Mouse (Mus musculus): ENCODE measurements around the gene Ablim2. TPM values are rescaled to one million over a fixed set of nuclear protein-coding genes. Genes with fewer than 3 reads are reported as not detected.

Gene Ablim2
- polyA plus RNA-seq, 1 experiment from 2014 or later = 0.18 TPM

GRCm38 (mm10) chr5:35768997-35769396 lies 11.3 kb downstream of the Ablim2 start:
- H3K36me3 ChIP-seq (ENCODE audit: control insufficient read depth, insufficient read depth, low read length) = no peaks in the 10 kb centered on the region
- H3K4me3 ChIP-seq (ENCODE audit: low read depth, low read length) = no peak overlapping the region
- no peaks in the 10 kb centered on the region for H3K9me3 ChIP-seq (ENCODE audit: control insufficient read depth, low read length)
- WGBS = 80% methylated on average over 7 of the region's 7 CpGs
- H3K27me3 ChIP-seq (replicated peaks; ENCODE audit: control insufficient read depth, insufficient read depth, low read length) = no peaks in the 10 kb centered on the region
- no peak overlapping the region for H3K4me2 ChIP-seq
- H3K9ac ChIP-seq (ENCODE audit: low read depth, low read length) = no peak overlapping the region
- no peak for ATAC-seq (replicated peaks; ENCODE audit: low FRiP score)
- H3K27ac ChIP-seq (ENCODE audit: low read depth, low read length) = no peak overlapping the region
- no peak for DNase-seq (ENCODE audit: low spot score)
- H3K4me1 ChIP-seq (replicated peaks; ENCODE audit: control insufficient read depth, insufficient read depth, low read length) = no peaks in the 10 kb centered on the region

- WGBS = 88% methylated on average over 2 of the region's 2 CpGs
These were observed 12.6 kb downstream of the Ablim2 start for GRCm38 (mm10) chr5:35770246-35770645.

GRCm38 (mm10) chr5:35770891-35771663 lies 13.4 kb downstream of the Ablim2 start:
- H3K4me1 ChIP-seq (replicated peaks; ENCODE audit: control insufficient read depth, insufficient read depth, low read length) = no peaks in the 10 kb centered on the region
- H3K9ac ChIP-seq (ENCODE audit: low read depth, low read length) = no peak overlapping the region
- no peak for DNase-seq (ENCODE audit: low spot score)
- WGBS = 64% methylated on average over 14 of the region's 14 CpGs
- H3K36me3 ChIP-seq (ENCODE audit: control insufficient read depth, insufficient read depth, low read length) = no peaks in the 10 kb centered on the region
- no peak overlapping the region for H3K27ac ChIP-seq (ENCODE audit: low read depth, low read length)
- H3K9me3 ChIP-seq (ENCODE audit: control insufficient read depth, low read length) = no peaks in the 10 kb centered on the region
- H3K4me3 ChIP-seq (ENCODE audit: low read depth, low read length) = no peak overlapping the region
- no peak overlapping the region for H3K4me2 ChIP-seq
- ATAC-seq (replicated peaks; ENCODE audit: low FRiP score) = no peak
- no peaks in the 10 kb centered on the region for H3K27me3 ChIP-seq (replicated peaks; ENCODE audit: control insufficient read depth, insufficient read depth, low read length)

More at GRCm38 (mm10) chr5:35770246-35770645, 12.6 kb downstream of the Ablim2 start:
- ATAC-seq (replicated peaks; ENCODE audit: low FRiP score) = no peak
- no peak overlapping the region for H3K9ac ChIP-seq (ENCODE audit: low read depth, low read length)
- H3K4me3 ChIP-seq (ENCODE audit: low read depth, low read length) = no peak overlapping the region
- H3K36me3 ChIP-seq (ENCODE audit: control insufficient read depth, insufficient read depth, low read length) = no peaks in the 10 kb centered on the region
- H3K4me2 ChIP-seq = no peak overlapping the region
- DNase-seq (ENCODE audit: low spot score) = no peak
- H3K27ac ChIP-seq (ENCODE audit: low read depth, low read length) = no peak overlapping the region
- no peaks in the 10 kb centered on the region for H3K27me3 ChIP-seq (replicated peaks; ENCODE audit: control insufficient read depth, insufficient read depth, low read length)
- H3K9me3 ChIP-seq (ENCODE audit: control insufficient read depth, low read length) = no peaks in the 10 kb centered on the region
- no peaks in the 10 kb centered on the region for H3K4me1 ChIP-seq (replicated peaks; ENCODE audit: control insufficient read depth, insufficient read depth, low read length)

GRCm38 (mm10) chr5:35773274-35774136 lies 15.8 kb downstream of the Ablim2 start:
- DNase-seq (ENCODE audit: low spot score) (no peak), ATAC-seq (replicated peaks; ENCODE audit: low FRiP score) (no peak)
- no peak overlapping the region for H3K9ac ChIP-seq (ENCODE audit: low read depth, low read length)

GRCm38 (mm10) chr5:35774137-35774424 lies 16.4 kb downstream of the Ablim2 start:
- no peak for ATAC-seq (replicated peaks; ENCODE audit: low FRiP score)
- DNase-seq (ENCODE audit: low spot score) = no peak
- Histone ChIP-seq H3K27me3 (replicated peaks; ENCODE audit: control insufficient read depth, insufficient read depth, low read length) (no peaks in the 10 kb centered on the region), H3K36me3 (ENCODE audit: control insufficient read depth, insufficient read depth, low read length) (no peaks in the 10 kb centered on the region), H3K9ac (ENCODE audit: low read depth, low read length) (no peak overlapping the region), H3K4me3 (ENCODE audit: low read depth, low read length) (no peak overlapping the region), H3K4me2 (no peak overlapping the region), H3K27ac (ENCODE audit: low read depth, low read length) (no peak overlapping the region), H3K4me1 (replicated peaks; ENCODE audit: control insufficient read depth, insufficient read depth, low read length) (no peaks in the 10 kb centered on the region), H3K9me3 (ENCODE audit: control insufficient read depth, low read length) (no peaks in the 10 kb centered on the region)
- 59% methylated on average over 6 of the region's 6 CpGs for WGBS

More at GRCm38 (mm10) chr5:35773274-35774136, 15.8 kb downstream of the Ablim2 start:
- Histone ChIP-seq H3K27me3 (replicated peaks; ENCODE audit: control insufficient read depth, insufficient read depth, low read length) (no peaks in the 10 kb centered on the region), H3K4me3 (ENCODE audit: low read depth, low read length) (no peak overlapping the region), H3K36me3 (ENCODE audit: control insufficient read depth, insufficient read depth, low read length) (no peaks in the 10 kb centered on the region), H3K4me1 (replicated peaks; ENCODE audit: control insufficient read depth, insufficient read depth, low read length) (no peaks in the 10 kb centered on the region), H3K27ac (ENCODE audit: low read depth, low read length) (no peak overlapping the region), H3K9me3 (ENCODE audit: control insufficient read depth, low read length) (no peaks in the 10 kb centered on the region), H3K4me2 (no peak overlapping the region)
- WGBS = 77% methylated on average over 13 of the region's 13 CpGs

- no peak for ATAC-seq (replicated peaks; ENCODE audit: low FRiP score)
- H3K4me3 ChIP-seq (ENCODE audit: low read depth, low read length) = no peak overlapping the region
- H3K4me2 ChIP-seq = no peak overlapping the region
- H3K27me3 ChIP-seq (replicated peaks; ENCODE audit: control insufficient read depth, insufficient read depth, low read length) = no peaks in the 10 kb centered on the region
- H3K27ac ChIP-seq (ENCODE audit: low read depth, low read length) = no peak overlapping the region
- H3K4me1 ChIP-seq (replicated peaks; ENCODE audit: control insufficient read depth, insufficient read depth, low read length) = no peaks in the 10 kb centered on the region
- H3K9me3 ChIP-seq (ENCODE audit: control insufficient read depth, low read length) = no peaks in the 10 kb centered on the region
- H3K36me3 ChIP-seq (ENCODE audit: control insufficient read depth, insufficient read depth, low read length) = no peaks in the 10 kb centered on the region
- H3K9ac ChIP-seq (ENCODE audit: low read depth, low read length) = no peak overlapping the region
- WGBS = 59% methylated on average over 3 of the region's 3 CpGs
- no peak for DNase-seq (ENCODE audit: low spot score)
These were observed 23.4 kb downstream of the Ablim2 start for GRCm38 (mm10) chr5:35781116-35781515.

- H3K27ac ChIP-seq (ENCODE audit: low read depth, low read length) = 0 out of 2 replicates have a peak overlapping the region, but pooled peaks have one; percentile 16
- no peaks in the 10 kb centered on the region for H3K27me3 ChIP-seq (replicated peaks; ENCODE audit: control insufficient read depth, insufficient read depth, low read length)
- H3K9ac ChIP-seq (ENCODE audit: low read depth, low read length) = no peak overlapping the region
- H3K36me3 ChIP-seq (ENCODE audit: control insufficient read depth, insufficient read depth, low read length) = no peaks in the 10 kb centered on the region
- H3K9me3 ChIP-seq (ENCODE audit: control insufficient read depth, low read length) = no peaks in the 10 kb centered on the region
- WGBS = 55% methylated on average over 10 of the region's 10 CpGs
- no peaks in the 10 kb centered on the region for H3K4me1 ChIP-seq (replicated peaks; ENCODE audit: control insufficient read depth, insufficient read depth, low read length)
- H3K4me2 ChIP-seq = no peak overlapping the region
- no peak for DNase-seq (ENCODE audit: low spot score)
- ATAC-seq (replicated peaks; ENCODE audit: low FRiP score) = no peak
- H3K4me3 ChIP-seq (ENCODE audit: low read depth, low read length) = no peak overlapping the region
These were observed 25.0 kb downstream of the Ablim2 start for GRCm38 (mm10) chr5:35782648-35783180.

- H3K27ac ChIP-seq (ENCODE audit: low read depth, low read length) = no peak overlapping the region
- H3K27me3 ChIP-seq (replicated peaks; ENCODE audit: control insufficient read depth, insufficient read depth, low read length) = no peaks in the 10 kb centered on the region
- H3K4me2 ChIP-seq = no peak overlapping the region
- DNase-seq (ENCODE audit: low spot score) (no peak), ATAC-seq (replicated peaks; ENCODE audit: low FRiP score) (no peak)
- no peak overlapping the region for H3K9ac ChIP-seq (ENCODE audit: low read depth, low read length)
- no peak overlapping the region for H3K4me3 ChIP-seq (ENCODE audit: low read depth, low read length)
- H3K36me3 ChIP-seq (ENCODE audit: control insufficient read depth, insufficient read depth, low read length) = no peaks in the 10 kb centered on the region
- no peaks in the 10 kb centered on the region for H3K9me3 ChIP-seq (ENCODE audit: control insufficient read depth, low read length)
- 61% methylated on average over 7 of the region's 7 CpGs for WGBS
- H3K4me1 ChIP-seq (replicated peaks; ENCODE audit: control insufficient read depth, insufficient read depth, low read length) = 0 out of 2 replicates have a peak, but pooled peaks cover 3% of the 10 kb centered on the region
These were observed 28.2 kb downstream of the Ablim2 start for GRCm38 (mm10) chr5:35785853-35786252.

Data from liver, embryonic 11.5 days (tissue).